10 mouse cellular contexts compared by ENCODE assay signal in genomic region chr17:25083444-25083931, GRCm38 (mm10). TPM values are rescaled to one million over a fixed set of nuclear protein-coding genes. Genes with fewer than 3 reads are reported as not detected.
DNase-seq lines count a peak whose midpoint lies in the region; ATAC-seq lines count a peak whose summit lies in the region.
"Had no signal": no experiment of that assay in that cellular context is flagged by ENCODE, and none has a peak within 500 bp of the region (broad histone marks: within the 10 kb centered on the region; RNA-seq: fewer than 3 reads in every experiment).

Gene Tmem204, minus strand, starts transcription at chr17:25083591.

- no peak within 1 kb of the TSS for H3K9ac ChIP-seq in forebrain, embryonic 11.5 days (ENCODE audit: low read length)
- H3K9ac ChIP-seq in midbrain, embryonic 11.5 days (ENCODE audit: low read length): no peak within 1 kb of the TSS

- intact Hi-C loops in left cerebral cortex, postnatal 14 days (cut with DNase I): no loop called here
- intact Hi-C loops in left cerebral cortex, postnatal 36 days (cut with DNase I): loop anchor here (5.0 kb wide), 1 partner anchor 41 kb away; no protein-coding TSS in a partner anchor
- intact Hi-C loops in heart, postnatal 14 days (cut with DNase I): no loop called here

- H3K4me1 ChIP-seq in forebrain, embryonic 11.5 days (replicated peaks; ENCODE audit: control insufficient read depth, insufficient read depth, low read length): no peaks in the 10 kb centered on the region
- no peaks in the 10 kb centered on the region for H3K4me1 ChIP-seq in midbrain, embryonic 11.5 days (ENCODE audit: control insufficient read depth, insufficient read depth, low read length)

- WGBS in forebrain, embryonic 11.5 days: 69% methylated on average over 7 of the region's 7 CpGs
- WGBS in large intestine, adult 2 months: 58% methylated on average over 7 of the region's 7 CpGs
- 68% methylated on average over 7 of the region's 7 CpGs for WGBS in midbrain, embryonic 11.5 days

- H3K27me3 ChIP-seq in forebrain, embryonic 11.5 days (ENCODE audit: control insufficient read depth, insufficient read depth, low read length): no peaks in the 10 kb centered on the region
- H3K27me3 ChIP-seq in midbrain, embryonic 11.5 days (ENCODE audit: control insufficient read depth, insufficient read depth, low read length): no peaks in the 10 kb centered on the region
- H3K27me3 ChIP-seq: CH12.LX had no signal

- H3K4me3 ChIP-seq in forebrain, embryonic 11.5 days (ENCODE audit: low read depth, low read length): no peak within 1 kb of the TSS
- no peak within 1 kb of the TSS for H3K4me3 ChIP-seq in midbrain, embryonic 11.5 days (ENCODE audit: low read depth, low read length)

- H3K4me2 ChIP-seq in forebrain, embryonic 11.5 days (ENCODE audit: low read depth, low read length, severe bottlenecking): no peak within 1 kb of the TSS
- H3K4me2 ChIP-seq in midbrain, embryonic 11.5 days: no peak within 1 kb of the TSS

- DNase-seq in left cerebral cortex, postnatal 14 days (ENCODE audit: low spot score in 2 of 2): peak; percentile 18 to 34
- no peak for DNase-seq in left cerebral cortex, postnatal 36 days (ENCODE audit: low spot score in 2 of 2)
- DNase-seq in forebrain, embryonic 11.5 days (ENCODE audit: low spot score): peak; percentile 63
- DNase-seq in heart, postnatal 14 days: peak; percentile 76 to 80
- no peak for DNase-seq in large intestine, adult 2 months (ENCODE audit: low read depth, low spot score)
- peak; percentile 85 for DNase-seq in midbrain, embryonic 11.5 days (ENCODE audit: low spot score, missing footprints)
- no peak for DNase-seq in cerebellum, postnatal 10 days
- no peak for DNase-seq in frontal cortex, postnatal 36 days (ENCODE audit: low spot score in 2 of 2)

- H3K9me3 ChIP-seq in forebrain, embryonic 11.5 days (ENCODE audit: control insufficient read depth, low read length): no peaks in the 10 kb centered on the region
- H3K9me3 ChIP-seq in midbrain, embryonic 11.5 days (ENCODE audit: control insufficient read depth, low read length): no peaks in the 10 kb centered on the region

- H3K36me3 ChIP-seq in forebrain, embryonic 11.5 days (ENCODE audit: control insufficient read depth, insufficient read depth, low read length): no peaks in the 10 kb centered on the region
- H3K36me3 ChIP-seq in midbrain, embryonic 11.5 days (ENCODE audit: control insufficient read depth, insufficient read depth, low read length): no peaks in the 10 kb centered on the region

- no peak within 1 kb of the TSS for H3K27ac ChIP-seq in forebrain, embryonic 11.5 days (ENCODE audit: low read depth, low read length)
- no peak within 1 kb of the TSS for H3K27ac ChIP-seq in midbrain, embryonic 11.5 days (ENCODE audit: low read depth, low read length)

- no peak for ATAC-seq in forebrain, embryonic 11.5 days (replicated peaks; ENCODE audit: low FRiP score)
- no peak for ATAC-seq in midbrain, embryonic 11.5 days (ENCODE audit: low FRiP score)

RNA-seq across cellular contexts. Expression of gene Tmem204, which starts in this region (rescaled TPM):
- total RNA-seq in left cerebral cortex, postnatal 14 days (2021): 10 to 100 TPM in 1 of 2 experiments, 1 to 10 TPM in 1; 9.5 to 11.9 TPM
- 10 to 100 TPM in 1 of 2 experiments, 1 to 10 TPM in 1; 9.1 to 10.3 TPM for total RNA-seq in left cerebral cortex, postnatal 36 days (2021)
- polyA plus RNA-seq in forebrain, embryonic 11.5 days (2014; fragmentation: Nextera tagmentation; extraction: Ambion mirVana): 9.8 and 13.2 TPM in 2 replicates
- 10 to 100 TPM; 35.5 to 39.1 TPM for total RNA-seq in heart, postnatal 14 days (2021)
- polyA plus RNA-seq in large intestine, adult 2 months (2012; rRNA removed): 16.7 and 18.5 TPM in 2 replicates
- 9.5 and 10.4 TPM in 2 replicates for polyA plus RNA-seq in midbrain, embryonic 11.5 days (2014; fragmentation: Nextera tagmentation; extraction: Ambion mirVana)
- total RNA-seq: CH12.LX; neutrophil, adult 5-6 weeks had no signal

Comparison
In these comparisons a context has a peak if more than half of its experiments do, and no peak if none do; other contexts are left out.
1. DNase-seq: peak in left cerebral cortex, postnatal 14 days (2 of 2), forebrain, embryonic 11.5 days (single experiment), heart, postnatal 14 days (2 of 2) and midbrain, embryonic 11.5 days (single experiment); none in left cerebral cortex, postnatal 36 days (0 of 2), large intestine, adult 2 months (single experiment), cerebellum, postnatal 10 days (0 of 2) and frontal cortex, postnatal 36 days (0 of 2).